Mouse (Mus musculus): ENCODE measurements around the gene Cd40.

DNA sequence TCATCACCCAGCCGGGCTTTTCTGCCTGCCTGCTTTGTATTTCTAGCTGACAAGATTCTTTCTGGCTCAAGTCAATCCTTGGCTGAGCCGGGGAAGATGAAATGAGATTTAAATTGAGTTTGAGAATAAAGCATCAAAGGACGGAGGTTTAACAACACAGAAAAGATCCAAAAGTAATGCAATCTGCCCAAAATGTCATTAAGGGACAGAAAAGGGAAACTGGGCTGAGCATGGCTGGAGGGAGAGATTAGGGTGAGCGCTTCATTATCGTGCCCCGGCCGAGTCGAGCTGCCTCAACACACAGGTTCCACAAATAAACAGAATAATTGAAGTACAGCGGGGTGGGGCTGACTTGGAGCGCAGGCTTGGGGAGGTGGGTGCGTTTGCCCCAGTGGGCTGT, 3.9 kb upstream of the Cd40 start:
- TF ChIP-seq CTCF (IDR thresholded peaks at IDR 0.05) = no peak
- TF ChIP-seq EP300 (IDR thresholded peaks at IDR 0.05; ENCODE audit: insufficient read depth, low read depth, low read length) = no peak

All from heart, adult 2 months (tissue).